Mouse (Mus musculus) brain, embryonic 14.5 days (tissue): ENCODE data around the gene Matn3. TPM values are rescaled to one million over a fixed set of nuclear protein-coding genes. Genes with fewer than 3 reads are reported as not detected.

Experiments used
- DNase-seq: peaks from one replicate; pipeline ENCODE4 v3.0.0-alpha.2; 2011; ENCODE audit warnings: low read depth
- CTCF ChIP-seq: fragments of 200-500 bp; IDR thresholded peaks from 2 replicates; pipeline ENCODE4 v1.5.1; 2012; ENCODE audit warnings: inconsistent platforms, mild to moderate bottlenecking, moderate library complexity, borderline replicate concordance; ENCODE audit not compliant: insufficient read depth, insufficient read length; ENCODE audit errors: extremely low read depth
- POLR2A ChIP-seq: fragments of 200-500 bp; IDR thresholded peaks from 2 replicates; pipeline ENCODE4 v1.6.1; 2012; ENCODE audit warnings: mild to moderate bottlenecking, inconsistent platforms, borderline replicate concordance; ENCODE audit not compliant: poor library complexity, insufficient read depth, insufficient read length, severe bottlenecking; ENCODE audit errors: extremely low read depth
- polyA plus RNA-seq: library from polyadenylated mRNA; depleted of rRNA; stranded (reverse); fragments of >200 nt; gene quantifications from 2 replicates; pipeline ENCODE4 v1.2.3, GENCODE M21; 2012; rRNA removed

The Matn3 gene
- polyA plus RNA-seq, 1 experiment, result 0.16 TPM

- no peak for TF ChIP-seq CTCF
- TF ChIP-seq POLR2A, result no peak
- no peak for DNase-seq
Observed at GRCm38 (mm10) chr12:9020431-9020830, 72.7 kb downstream of the Matn3 start.

DNA sequence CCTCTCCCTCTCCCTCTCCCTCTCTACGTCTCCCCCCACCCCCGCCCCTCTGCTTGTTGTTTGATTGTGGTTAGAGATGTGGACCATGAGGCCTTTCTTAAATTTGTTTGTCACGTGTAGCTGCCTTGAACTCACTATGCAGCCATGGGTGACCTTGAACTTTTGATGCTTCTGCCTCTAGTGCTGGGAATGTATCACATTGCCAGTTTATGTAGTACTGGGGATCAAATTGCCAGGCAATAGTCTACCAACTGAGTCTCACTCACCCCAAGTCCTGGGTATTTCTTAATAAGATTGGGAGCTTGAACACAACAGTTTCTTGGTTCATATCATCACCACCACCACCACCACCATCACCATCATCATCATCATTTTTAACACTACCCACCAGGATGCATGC lies 73.3 kb downstream of the Matn3 start:
- TF ChIP-seq CTCF, result no peak
- no peak for TF ChIP-seq POLR2A
- DNase-seq, result no peak

Other genes with a start within 250 kb of the Matn3 start
- gene Sdc1, start 176.6 kb upstream of the Matn3 start, polyA plus RNA-seq, result 34.5 and 35.6 TPM in 2 replicates
- 253 and 322 TPM in 2 replicates for gene Laptm4a, start 26.3 kb upstream of the Matn3 start, polyA plus RNA-seq
- gene Wdr35, start 26.0 kb downstream of the Matn3 start, polyA plus RNA-seq, result 13.3 and 16.6 TPM in 2 replicates
- 5.8 and 9.1 TPM in 2 replicates for gene Ttc32, start 82.1 kb downstream of the Matn3 start, polyA plus RNA-seq